Mouse (Mus musculus) lung, adult 2 months (tissue): ENCODE results near the gene Zfp628.

Experiments used
- CTCF ChIP-seq: fragments of 200-500 bp; IDR thresholded peaks from 2 replicates; pipeline ENCODE4 v1.5.1; 2011; ENCODE audit warnings: mild to moderate bottlenecking, low read length, control low read depth; ENCODE audit not compliant: insufficient read depth
- POLR2A ChIP-seq: fragments of 200-500 bp; IDR thresholded peaks from 2 replicates; pipeline ENCODE4 v1.6.1; 2011; ENCODE audit warnings: low read depth, mild to moderate bottlenecking, control low read depth, low read length, borderline replicate concordance; ENCODE audit errors: extremely low read depth

DNA sequence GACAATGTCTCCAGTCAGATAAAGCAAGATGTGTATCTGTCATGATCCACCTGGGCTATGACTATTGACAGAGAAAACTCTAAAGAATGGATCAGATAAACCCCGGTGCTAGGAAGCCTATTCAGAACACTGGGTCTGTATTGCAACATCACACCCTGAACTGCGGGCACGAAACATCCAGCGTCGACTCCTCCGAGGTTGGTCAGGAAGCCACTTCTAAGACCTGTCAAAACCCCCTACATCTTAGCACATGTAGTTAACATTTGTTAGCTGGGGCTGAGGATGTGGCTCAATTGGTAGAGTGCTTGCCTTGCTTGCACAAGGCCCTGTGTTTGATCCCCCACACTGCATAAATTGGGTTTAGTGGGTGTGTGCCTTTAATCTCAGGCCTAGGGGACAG, 33.4 kb downstream of the Zfp628 start:
- TF ChIP-seq CTCF (no peak), POLR2A (no peak)
